Mouse (Mus musculus) left cerebral cortex, adult 8-10 months (tissue): ENCODE measurements around the gene Ifna11. TPM values are rescaled to one million over a fixed set of nuclear protein-coding genes. Genes with fewer than 3 reads are reported as not detected.
A peak's percentile ranks its signal among the peaks of the same experiment; 100 is the strongest.

ENCODE experiments used
- DNase-seq, 2 experiments: peaks; one replicate each; pipeline ENCODE4 v3.0.0; 2022; ENCODE audit warnings: low spot score in 2 of 2
- total RNA-seq, 4 experiments: library from RNA; stranded (reverse); gene quantifications; 2 replicates each; pipeline ENCODE4 v1.2.4; 2022

Ifna11 gene
- total RNA-seq, 4 experiments from 2014 or later = not detected

- no peak for DNase-seq
Observed at GRCm38 (mm10) chr4:88840058-88840457, 20.3 kb downstream of the Ifna11 start.

- DNase-seq = no peak
Observed at GRCm38 (mm10) chr4:88841438-88841911, 21.7 kb downstream of the Ifna11 start, which contains the start of gene Ifna4. Gene Ifna4 (plus strand): TSS chr4:88841861.

- DNase-seq = no peak
Observed at GRCm38 (mm10) chr4:88845334-88845733, 25.6 kb downstream of the Ifna11 start.

GRCm38 (mm10) chr4:88849698-88850097, 29.9 kb downstream of the Ifna11 start, which contains the start of gene Ifna1:
Gene Ifna1 (plus strand): TSS chr4:88850087.
- no peak for DNase-seq

- no peak for DNase-seq
Observed at GRCm38 (mm10) chr4:88851026-88851763, 31.4 kb downstream of the Ifna11 start.

GRCm38 (mm10) chr4:88859214-88859613, 39.5 kb downstream of the Ifna11 start:
- no peak for DNase-seq

GRCm38 (mm10) chr4:88863309-88863708, 43.5 kb downstream of the Ifna11 start:
- no peak for DNase-seq

GRCm38 (mm10) chr4:88864599-88864998, 44.8 kb downstream of the Ifna11 start:
- no peak for DNase-seq

- DNase-seq = no peak
Observed at GRCm38 (mm10) chr4:88865011-88865569, 45.3 kb downstream of the Ifna11 start.

GRCm38 (mm10) chr4:88867366-88867925, 47.7 kb downstream of the Ifna11 start:
- DNase-seq = peak in 1 of 2 experiments; percentile 63

GRCm38 (mm10) chr4:88867926-88868911, 48.5 kb downstream of the Ifna11 start:
- peak in 1 of 2 experiments; percentile 3 for DNase-seq

Other genes with a start within 250 kb of the Ifna11 start
- gene Ifna14, start 248.2 kb upstream of the Ifna11 start, total RNA-seq = not detected
- gene Ifna9, start 227.6 kb upstream of the Ifna11 start, total RNA-seq = not detected
- gene Ifna12, start 216.6 kb upstream of the Ifna11 start, total RNA-seq = not detected
- not detected for gene C87499, start 185.5 kb upstream of the Ifna11 start, total RNA-seq
- not detected for gene Ifna13, start 175.5 kb upstream of the Ifna11 start, total RNA-seq
- not detected for gene Ifna16, start 143.0 kb upstream of the Ifna11 start, total RNA-seq
- not detected for gene Ifna2, start 136.0 kb upstream of the Ifna11 start, total RNA-seq
- not detected for gene Ifnab, start 128.6 kb upstream of the Ifna11 start, total RNA-seq
- gene Gm26566, start 98.2 kb upstream of the Ifna11 start, total RNA-seq = 1 to 10 TPM in 2 of 4 experiments, under 1 TPM in 2; 0.61 to 1.8 (median 0.93) TPM
- 100 to 1,000 TPM in 1 of 4 experiments, 10 to 100 TPM in 3; 91.7 to 103 (median 95.7) TPM for gene Klhl9, start 97.5 kb upstream of the Ifna11 start, total RNA-seq
- not detected for gene Gm13271, start 65.1 kb upstream of the Ifna11 start, total RNA-seq
- gene Gm13283, start 59.8 kb upstream of the Ifna11 start, total RNA-seq = not detected
- not detected for gene Gm13290, start 46.1 kb upstream of the Ifna11 start, total RNA-seq
- gene Gm13289, start 43.0 kb upstream of the Ifna11 start, total RNA-seq = not detected
- gene Gm13272, start 40.1 kb upstream of the Ifna11 start, total RNA-seq = not detected
- not detected for gene Ifnz, start 37.8 kb upstream of the Ifna11 start, total RNA-seq
- gene Gm13276, start 34.2 kb upstream of the Ifna11 start, total RNA-seq = not detected
- gene Gm13277, start 31.3 kb upstream of the Ifna11 start, total RNA-seq = not detected
- not detected for gene Gm13278, start 28.4 kb upstream of the Ifna11 start, total RNA-seq
- not detected for gene Gm13275, start 25.5 kb upstream of the Ifna11 start, total RNA-seq
- gene Gm13279, start 22.6 kb upstream of the Ifna11 start, total RNA-seq = not detected
- gene Gm13285, start 20.3 kb upstream of the Ifna11 start, total RNA-seq = not detected
- gene Gm13287, start 16.7 kb upstream of the Ifna11 start, total RNA-seq = not detected
- gene Gm13288, start 14.4 kb upstream of the Ifna11 start, total RNA-seq = not detected
- gene Ifna7, start 3.7 kb upstream of the Ifna11 start, total RNA-seq = not detected
- gene Ifna6, start 7.5 kb downstream of the Ifna11 start, total RNA-seq = not detected
- gene Ifna5, start 15.6 kb downstream of the Ifna11 start, total RNA-seq = not detected
- gene Ifna4, start 21.9 kb downstream of the Ifna11 start, total RNA-seq = not detected
- gene Ifna1, start 30.1 kb downstream of the Ifna11 start, total RNA-seq = not detected
- gene Ifne, start 60.2 kb downstream of the Ifna11 start, total RNA-seq = not detected